Mouse (Mus musculus) small intestine, adult 2 months (tissue): ENCODE measurements at regions not wholly inside any gene's neighbourhood (a gene's known extent, or its start where the extent isn't known, plus 50 kb on each side); places are given as distances from the start of the nearest gene placed in this dataset.

Experiments used
- H3K27ac ChIP-seq: fragments of 200-500 bp; 2 replicates; pipeline ENCODE4 v1.5.1; 2012; ENCODE audit warnings: low read depth, low read length, control low read depth, inconsistent platforms; ENCODE audit not compliant: insufficient read depth
- H3K27me3 ChIP-seq: fragments of 200-500 bp; 2 replicates; pipeline ENCODE4 v1.6.1; 2012; ENCODE audit warnings: mild to moderate bottlenecking, moderate library complexity, low read length, inconsistent platforms; ENCODE audit not compliant: control insufficient read depth, insufficient read depth
- H3K36me3 ChIP-seq: fragments of 200-500 bp; 2 replicates; pipeline ENCODE4 v1.6.1; 2012; ENCODE audit warnings: mild to moderate bottlenecking, low read length, control low read depth, inconsistent platforms; ENCODE audit not compliant: control insufficient read depth, insufficient read depth
- H3K4me1 ChIP-seq: fragments of 200-500 bp; 2 replicates; pipeline ENCODE4 v1.6.1; 2012; ENCODE audit warnings: low read length, inconsistent platforms, mixed read lengths; ENCODE audit not compliant: control insufficient read depth, insufficient read depth, insufficient read length
- H3K4me3 ChIP-seq: fragments of 200-500 bp; 2 replicates; pipeline ENCODE4 v1.5.1; 2012; ENCODE audit warnings: low read depth, mild to moderate bottlenecking, control low read depth, inconsistent platforms, low read length, moderate library complexity
- CTCF ChIP-seq: fragments of 200-500 bp; IDR thresholded peaks from 2 replicates; pipeline ENCODE4 v1.5.1; 2012; ENCODE audit warnings: low read depth, mild to moderate bottlenecking, control low read depth, inconsistent platforms, low read length, moderate library complexity, mixed read lengths; ENCODE audit not compliant: insufficient replicate concordance, insufficient read length; ENCODE audit errors: extremely low read depth
- POLR2A ChIP-seq: fragments of 200-500 bp; IDR thresholded peaks from 2 replicates; pipeline ENCODE4 v1.6.1; 2012; ENCODE audit warnings: low read depth, mild to moderate bottlenecking, control low read depth, inconsistent platforms, low read length, moderate library complexity
- WGBS: fragments of 180-500 bp; shearing (Covaris S2); methylation state at CpG from one replicate; pipeline ENCODE4 v1.1.7; 2018; 5-methylcytosine and 5-hydroxymethylcytosine counted together

GRCm38 (mm10) chr4:12595801-12596515 lies 424.1 kb upstream of the Fam92a start:
- Histone ChIP-seq H3K4me3 (no peak overlapping the region), H3K4me1 (no peaks in the 10 kb centered on the region), H3K27ac (no peak overlapping the region), H3K27me3 (no peaks in the 10 kb centered on the region), H3K36me3 (no peaks in the 10 kb centered on the region)
- whole genome bisulfite sequencing, result 85% methylated on average over 10 of the region's 10 CpGs
- TF ChIP-seq POLR2A, result no peak
- TF ChIP-seq CTCF, result no peak

DNA sequence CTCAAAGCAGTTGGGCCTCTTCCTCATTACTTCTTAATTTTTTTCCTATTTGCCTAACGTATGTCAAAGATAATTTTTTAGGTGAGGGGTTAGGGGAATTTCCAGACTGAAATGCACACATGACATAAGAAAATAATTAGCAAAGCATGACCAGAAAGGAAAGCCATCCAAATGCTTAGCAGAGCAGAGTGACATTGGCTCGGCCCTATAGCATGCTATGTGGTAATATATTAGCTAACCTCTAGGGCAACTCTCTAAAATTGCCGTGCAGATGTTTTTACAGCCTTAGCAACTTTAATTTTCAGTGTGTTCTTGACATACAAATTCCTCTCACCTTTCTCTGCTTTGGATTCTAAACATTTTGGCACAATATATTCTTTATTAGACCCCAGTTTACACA lies 421.2 kb upstream of the Fam92a start:
- no peaks in the 10 kb centered on the region for H3K4me1 ChIP-seq
- no peaks in the 10 kb centered on the region for H3K27me3 ChIP-seq
- H3K27ac ChIP-seq, result no peak overlapping the region
- TF ChIP-seq POLR2A, result no peak
- no peak for TF ChIP-seq CTCF
- H3K36me3 ChIP-seq, result no peaks in the 10 kb centered on the region
- WGBS, result 60% methylated on average over 3 of the region's 3 CpGs
- H3K4me3 ChIP-seq, result no peak overlapping the region

DNA sequence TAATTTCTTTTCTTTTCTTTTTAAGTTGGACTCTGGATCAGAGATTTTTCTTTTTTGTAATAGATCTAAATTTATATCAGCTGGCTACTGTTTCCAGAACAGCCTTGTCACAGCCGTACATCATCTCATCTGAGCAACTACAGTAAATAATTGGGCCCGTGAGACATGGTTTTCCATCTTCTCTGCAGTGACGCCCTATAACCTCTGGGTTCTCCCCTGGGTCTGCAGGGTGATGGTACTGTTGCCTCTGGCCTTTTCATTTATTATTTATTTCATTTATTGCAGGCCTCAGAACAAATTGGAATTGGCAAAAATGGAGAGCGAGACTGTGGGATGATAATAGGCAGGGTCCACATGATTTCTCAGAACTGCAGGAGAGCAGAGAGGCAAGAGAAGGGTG lies 406.3 kb upstream of the Fam92a start:
- Histone ChIP-seq H3K4me1 (no peaks in the 10 kb centered on the region), H3K27ac (no peak overlapping the region), H3K36me3 (no peaks in the 10 kb centered on the region), H3K4me3 (no peak overlapping the region), H3K27me3 (no peaks in the 10 kb centered on the region)
- TF ChIP-seq POLR2A (no peak), CTCF (no peak)
- 86% methylated on average over 4 of the region's 4 CpGs for WGBS

DNA sequence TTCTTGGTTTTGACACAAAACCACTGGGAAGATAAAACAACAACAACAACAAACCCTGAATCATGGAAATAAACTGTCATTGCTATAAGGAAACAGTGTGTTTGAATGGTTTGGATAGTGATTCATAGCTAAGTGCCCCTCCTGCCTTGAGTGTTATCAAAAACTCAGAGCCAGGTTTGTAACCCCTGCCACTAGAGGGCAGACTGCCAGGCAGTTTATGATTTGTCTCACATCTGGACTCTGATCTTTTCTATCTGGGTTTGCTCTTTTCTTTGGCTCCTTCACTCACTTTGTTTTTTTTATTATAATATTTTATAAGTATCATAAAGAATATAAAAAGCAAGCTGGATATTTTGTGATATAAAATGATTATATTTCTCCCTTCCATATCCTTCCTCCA lies 400.1 kb upstream of the Fam92a start:
- TF ChIP-seq CTCF, result no peak
- no peak for TF ChIP-seq POLR2A
- Histone ChIP-seq H3K4me3 (no peak overlapping the region), H3K4me1 (no peaks in the 10 kb centered on the region), H3K36me3 (no peaks in the 10 kb centered on the region), H3K27ac (no peak overlapping the region), H3K27me3 (no peaks in the 10 kb centered on the region; the same call in 1 of the 2 replicates)

DNA sequence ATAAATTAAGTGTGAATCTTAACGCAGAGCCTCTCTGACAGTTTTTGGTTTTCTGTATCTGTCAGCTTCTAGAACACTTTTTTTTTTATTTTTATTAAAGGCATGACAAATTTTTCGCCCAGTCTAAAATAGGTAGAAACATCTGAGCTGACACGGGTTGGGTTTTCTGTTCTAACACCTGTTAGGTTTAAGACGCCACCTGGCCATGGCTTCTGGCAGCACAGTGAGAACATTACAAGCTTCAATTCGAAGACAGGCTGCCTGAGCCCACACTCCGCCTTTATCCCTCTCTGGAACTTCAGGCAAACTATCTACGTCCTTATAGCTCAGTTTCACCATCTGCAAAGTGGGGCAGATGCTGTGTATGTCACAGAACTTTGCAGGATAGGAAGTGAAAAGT lies 398.9 kb upstream of the Fam92a start:
- Histone ChIP-seq H3K36me3 (no peaks in the 10 kb centered on the region), H3K4me1 (no peaks in the 10 kb centered on the region), H3K27me3 (no peaks in the 10 kb centered on the region; the same call in 1 of the 2 replicates), H3K27ac (no peak overlapping the region), H3K4me3 (no peak overlapping the region)
- 75% methylated on average over 7 of the region's 7 CpGs for WGBS
- TF ChIP-seq CTCF, result no peak
- TF ChIP-seq POLR2A, result no peak

DNA sequence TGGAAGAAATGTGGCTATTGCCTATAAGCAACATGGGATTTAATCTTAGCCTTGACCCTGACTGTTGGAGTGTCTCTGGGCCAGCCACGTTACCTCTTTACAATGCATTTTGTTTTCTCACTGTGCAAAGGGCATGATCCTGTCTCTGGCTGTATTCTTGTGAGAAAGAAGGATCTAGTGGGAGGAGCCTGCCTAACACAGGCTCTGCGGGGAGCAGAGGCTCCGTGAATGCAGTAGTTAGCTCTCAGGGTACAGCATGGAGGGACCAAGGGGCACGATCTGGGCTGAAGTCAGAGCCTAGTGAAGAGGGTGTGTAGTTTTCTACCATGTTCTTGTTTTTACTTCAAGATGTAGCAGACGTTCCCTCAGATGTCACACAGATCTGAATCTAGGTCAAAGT lies 395.8 kb upstream of the Fam92a start:
- 35% methylated on average over 5 of the region's 5 CpGs for WGBS
- H3K4me1 ChIP-seq, result no peaks in the 10 kb centered on the region
- H3K4me3 ChIP-seq, result no peak overlapping the region
- no peaks in the 10 kb centered on the region; the same call in 1 of the 2 replicates for H3K27me3 ChIP-seq
- no peaks in the 10 kb centered on the region for H3K36me3 ChIP-seq
- H3K27ac ChIP-seq, result no peak overlapping the region
- TF ChIP-seq POLR2A (no peak), CTCF (no peak)

GRCm38 (mm10) chr4:12563016-12563415 lies 391.2 kb upstream of the Fam92a start:
- 83% methylated on average over 1 of the region's 1 CpGs for WGBS
- H3K36me3 ChIP-seq, result no peaks in the 10 kb centered on the region
- no peak overlapping the region for H3K27ac ChIP-seq
- H3K27me3 ChIP-seq, result no peaks in the 10 kb centered on the region; the same call in 1 of the 2 replicates
- H3K4me1 ChIP-seq, result no peaks in the 10 kb centered on the region
- no peak overlapping the region for H3K4me3 ChIP-seq
- TF ChIP-seq CTCF, result no peak
- no peak for TF ChIP-seq POLR2A

GRCm38 (mm10) chr4:12560546-12560945 lies 388.7 kb upstream of the Fam92a start:
- H3K4me3 ChIP-seq, result no peak overlapping the region
- no peak overlapping the region for H3K27ac ChIP-seq
- H3K4me1 ChIP-seq, result no peaks in the 10 kb centered on the region
- no peaks in the 10 kb centered on the region for H3K36me3 ChIP-seq
- WGBS, result 50% methylated on average over 3 of the region's 3 CpGs
- TF ChIP-seq CTCF, result no peak
- TF ChIP-seq POLR2A, result no peak
- no peaks in the 10 kb centered on the region for H3K27me3 ChIP-seq
